Mouse (Mus musculus): Measurements from ENCODE around the gene Ppp6r3.

The Ppp6r3 gene

GRCm38 (mm10) chr19:3576451-3577264 is 1.1 kb upstream of the Ppp6r3 start:
- DNase-seq (ENCODE audit: low read depth, low spot score), result no peak

- no peak for DNase-seq (ENCODE audit: low read depth, low spot score)
These were observed 295 bp downstream of the Ppp6r3 start for GRCm38 (mm10) chr19:3575276-3575631.

GRCm38 (mm10) chr19:3574593-3575094 is 905 bp downstream of the Ppp6r3 start:
- peak; percentile 59 for DNase-seq (ENCODE audit: low read depth, low spot score)

- DNase-seq (ENCODE audit: low read depth, low spot score), result no peak
These were observed 11.2 kb downstream of the Ppp6r3 start for GRCm38 (mm10) chr19:3564309-3564708.

- DNase-seq (ENCODE audit: low read depth, low spot score), result no peak
These were observed 12.8 kb downstream of the Ppp6r3 start for GRCm38 (mm10) chr19:3562752-3563151.

- peak; percentile 64 for DNase-seq (ENCODE audit: low read depth, low spot score)
These were observed 13.3 kb downstream of the Ppp6r3 start for GRCm38 (mm10) chr19:3562298-3562697.

- no peak for DNase-seq (ENCODE audit: low read depth, low spot score)
These were observed 19.3 kb downstream of the Ppp6r3 start for GRCm38 (mm10) chr19:3556169-3556827.

GRCm38 (mm10) chr19:3554785-3555184 is 20.8 kb downstream of the Ppp6r3 start:
- DNase-seq (ENCODE audit: low read depth, low spot score), result no peak

- no peak for DNase-seq (ENCODE audit: low read depth, low spot score)
These were observed 23.9 kb downstream of the Ppp6r3 start for GRCm38 (mm10) chr19:3551573-3552159.

GRCm38 (mm10) chr19:3550101-3550500 is 25.4 kb downstream of the Ppp6r3 start:
- no peak for DNase-seq (ENCODE audit: low read depth, low spot score)

GRCm38 (mm10) chr19:3549263-3549662 is 26.3 kb downstream of the Ppp6r3 start:
- DNase-seq (ENCODE audit: low read depth, low spot score), result no peak

- peak; percentile 73 for DNase-seq (ENCODE audit: low read depth, low spot score)
These were observed 27.2 kb downstream of the Ppp6r3 start for GRCm38 (mm10) chr19:3548311-3548710.

GRCm38 (mm10) chr19:3544995-3545394 is 30.6 kb downstream of the Ppp6r3 start:
- DNase-seq (ENCODE audit: low read depth, low spot score), result no peak

GRCm38 (mm10) chr19:3542591-3542990 is 33.0 kb downstream of the Ppp6r3 start:
- DNase-seq (ENCODE audit: low read depth, low spot score), result no peak

GRCm38 (mm10) chr19:3540997-3541396 is 34.6 kb downstream of the Ppp6r3 start:
- no peak for DNase-seq (ENCODE audit: low read depth, low spot score)

GRCm38 (mm10) chr19:3540254-3540653 is 35.3 kb downstream of the Ppp6r3 start:
- DNase-seq (ENCODE audit: low read depth, low spot score), result no peak

GRCm38 (mm10) chr19:3539456-3539855 is 36.1 kb downstream of the Ppp6r3 start:
- DNase-seq (ENCODE audit: low read depth, low spot score), result no peak

GRCm38 (mm10) chr19:3537658-3538057 is 37.9 kb downstream of the Ppp6r3 start:
- peak; percentile 34 for DNase-seq (ENCODE audit: low read depth, low spot score)

- no peak for DNase-seq (ENCODE audit: low read depth, low spot score)
These were observed 40.6 kb downstream of the Ppp6r3 start for GRCm38 (mm10) chr19:3534945-3535344.

- DNase-seq (ENCODE audit: low read depth, low spot score), result peak; percentile 92
These were observed 42.1 kb downstream of the Ppp6r3 start for GRCm38 (mm10) chr19:3533266-3533966.

- DNase-seq (ENCODE audit: low read depth, low spot score), result peak; percentile 68
These were observed 42.8 kb downstream of the Ppp6r3 start for GRCm38 (mm10) chr19:3532717-3533260.

GRCm38 (mm10) chr19:3529781-3530180 is 45.8 kb downstream of the Ppp6r3 start:
- DNase-seq (ENCODE audit: low read depth, low spot score), result no peak

Data from R1 (cell line).